Mouse (Mus musculus) spleen, adult 12 weeks (tissue): ENCODE results near the gene Nod1.

Experiments
- DNase-seq: peaks from one replicate; pipeline ENCODE4 v3.0.0; 2022; ENCODE audit warnings: low spot score

Gene Nod1

GRCm38 (mm10) chr6:54883424-54883823 is 89.0 kb downstream of the Nod1 start:
- no peak for DNase-seq

- no peak for DNase-seq
Observed at GRCm38 (mm10) chr6:54880086-54880485, 92.3 kb downstream of the Nod1 start.

GRCm38 (mm10) chr6:54878546-54878945 is 93.9 kb downstream of the Nod1 start:
- DNase-seq, result no peak

GRCm38 (mm10) chr6:54877651-54878050 is 94.8 kb downstream of the Nod1 start:
- no peak for DNase-seq

GRCm38 (mm10) chr6:54876782-54877181 is 95.6 kb downstream of the Nod1 start:
- DNase-seq, result no peak
